Mouse (Mus musculus) right cerebral cortex, postnatal 10 days (tissue): ENCODE measurements around the gene Chrd.

ENCODE experiments used
- DNase-seq, 2 experiments: peaks; one replicate each; pipeline ENCODE4 v3.0.0; 2021; ENCODE audit warnings: low spot score in 2 of 2

Chrd gene

DNA sequence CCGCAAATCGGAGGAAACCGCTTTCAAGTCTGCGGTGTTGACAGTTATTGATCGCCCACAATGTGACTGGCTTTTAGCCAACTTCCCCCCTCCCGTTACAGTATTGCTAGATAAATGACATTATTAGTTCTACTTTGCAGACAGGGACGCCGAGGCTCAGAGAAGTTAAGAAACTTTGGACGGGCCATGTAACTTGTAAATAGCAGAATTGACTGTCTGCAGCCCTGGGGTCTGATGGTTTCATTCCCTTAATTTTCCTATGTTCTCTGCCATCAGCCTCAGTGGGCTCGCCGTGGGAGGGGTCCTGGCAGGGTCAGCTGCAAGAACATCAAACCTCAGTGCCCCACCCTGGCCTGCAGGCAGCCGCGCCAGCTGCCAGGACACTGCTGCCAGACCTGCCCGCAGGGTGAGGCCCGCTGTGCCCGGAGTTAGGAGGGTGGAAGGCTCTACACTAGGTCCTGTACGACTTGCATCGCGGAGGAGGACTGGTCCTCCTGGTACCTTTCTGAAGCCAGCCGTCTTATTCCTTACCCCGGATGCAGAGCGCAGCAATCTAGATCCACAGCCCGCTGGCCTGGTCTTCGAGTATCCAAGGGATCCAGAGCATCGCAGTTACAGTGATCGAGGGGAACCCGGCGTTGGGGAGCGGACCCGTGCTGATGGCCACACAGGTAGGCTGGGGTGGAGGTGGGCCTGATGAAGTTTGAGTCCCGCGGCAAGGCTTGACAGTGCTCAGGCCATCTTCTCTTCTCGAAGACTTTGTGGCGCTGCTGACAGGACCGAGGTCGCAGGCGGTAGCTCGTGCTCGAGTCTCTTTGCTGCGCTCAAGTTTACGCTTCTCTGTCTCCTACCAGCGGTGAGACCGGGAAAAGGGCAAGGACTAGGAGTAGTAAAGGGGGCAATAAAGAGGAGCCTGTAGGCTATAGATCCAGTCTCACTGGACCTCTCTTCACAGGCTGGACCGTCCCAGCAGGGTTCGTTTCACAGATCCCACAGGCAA is 1.1 kb downstream of the Chrd start, which contains the start of gene Thpo:
TSS of gene Thpo (minus strand) at position 781 of the 1,000 bp plus-strand sequence.
- no peak for DNase-seq

DNA sequence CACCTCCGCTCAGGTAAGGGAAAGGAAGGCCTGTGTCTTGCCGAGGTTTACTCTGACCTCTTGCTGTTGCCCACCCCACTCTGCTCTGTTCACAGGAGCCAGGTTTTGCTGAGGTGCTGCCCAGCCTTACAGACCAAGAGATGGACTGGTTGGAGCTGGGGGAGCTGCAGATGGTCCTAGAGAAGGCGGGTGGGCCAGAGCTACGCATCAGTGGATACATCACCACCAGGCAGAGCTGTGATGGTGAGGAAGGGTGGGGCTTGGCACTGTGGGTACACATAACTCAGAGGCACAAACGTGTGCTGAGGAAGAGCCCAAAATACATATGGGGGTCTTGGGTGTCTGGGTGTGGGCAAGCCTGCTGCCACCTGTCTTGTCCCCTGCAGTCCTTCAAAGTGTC is 2.7 kb downstream of the Chrd start:
- DNase-seq, result no peak

DNA sequence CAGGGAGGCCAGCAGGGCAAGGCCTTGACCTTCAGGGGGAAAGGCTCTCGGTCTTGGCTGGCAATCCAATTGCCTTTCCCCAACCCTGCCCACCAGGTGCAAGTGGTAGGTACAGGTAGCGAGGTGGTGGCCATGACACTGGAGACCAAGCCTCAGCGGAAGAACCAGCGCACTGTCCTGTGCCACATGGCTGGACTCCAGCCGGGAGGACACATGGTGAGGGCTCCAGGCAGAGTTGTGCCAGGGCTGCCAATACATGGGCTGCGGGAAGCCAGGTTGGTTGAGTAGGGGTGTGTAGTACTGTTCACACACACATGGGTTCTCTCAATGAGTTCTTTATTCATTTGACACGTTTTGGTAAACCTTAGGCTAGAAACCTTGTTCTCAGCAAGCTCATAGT is 3.2 kb downstream of the Chrd start:
- DNase-seq, result no peak

DNA sequence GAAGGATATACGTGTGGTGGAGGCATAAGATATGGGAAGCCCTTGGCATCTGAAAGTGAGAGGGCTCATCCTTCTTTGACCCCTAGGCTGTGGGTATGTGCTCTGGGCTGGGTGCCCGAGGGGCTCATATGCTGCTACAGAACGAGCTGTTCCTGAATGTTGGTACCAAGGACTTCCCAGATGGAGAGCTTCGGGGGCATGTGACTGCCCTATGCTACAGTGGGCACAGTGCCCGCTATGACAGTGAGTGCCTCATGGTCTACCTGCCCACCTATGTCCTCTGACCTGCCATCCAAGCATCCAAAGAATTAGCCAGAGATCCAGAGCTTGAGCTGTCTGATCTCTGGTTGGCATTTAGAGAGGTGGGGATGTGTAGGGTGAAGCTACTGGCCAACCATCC is 3.9 kb downstream of the Chrd start:
- no peak for DNase-seq

DNA sequence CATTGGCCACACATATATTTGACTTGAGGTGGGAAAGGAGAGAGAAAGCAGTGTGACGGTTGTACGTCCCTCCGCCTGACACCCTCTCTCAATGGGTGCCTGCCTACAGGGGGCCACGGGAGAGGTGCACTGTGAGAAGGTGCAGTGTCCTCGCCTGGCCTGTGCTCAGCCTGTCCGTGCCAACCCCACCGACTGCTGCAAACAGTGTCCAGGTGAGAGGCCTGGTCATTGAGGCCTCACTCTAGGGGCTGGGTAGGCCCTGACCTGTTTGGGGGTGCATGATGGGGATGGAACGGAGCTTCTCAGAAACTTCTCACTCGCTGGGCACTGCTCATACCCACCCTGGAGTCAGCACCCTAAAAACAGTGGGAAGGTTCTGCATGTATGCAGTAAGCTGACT is 6.9 kb downstream of the Chrd start:
- DNase-seq, result no peak

DNA sequence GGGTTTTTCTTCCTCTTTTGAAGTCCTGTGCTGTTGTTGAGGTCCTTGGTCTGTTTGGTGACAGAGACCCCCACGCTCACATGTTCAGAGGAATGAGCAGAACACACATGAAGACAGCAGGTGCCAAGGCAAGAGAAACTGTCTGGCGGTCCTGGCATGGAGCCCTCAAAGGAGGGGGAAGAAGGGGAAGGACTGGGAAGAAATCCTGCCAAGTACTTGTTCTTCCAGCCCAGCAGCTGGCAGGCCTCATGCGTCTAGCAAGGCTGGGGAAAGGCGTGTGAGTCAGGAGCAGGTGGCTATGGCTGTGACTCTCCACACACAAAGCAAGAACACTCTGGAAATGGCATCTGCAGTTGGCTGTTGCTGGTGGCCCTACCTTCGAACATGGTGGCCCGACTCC is 13.7 kb downstream of the Chrd start:
- peak; percentile 83 for DNase-seq

DNA sequence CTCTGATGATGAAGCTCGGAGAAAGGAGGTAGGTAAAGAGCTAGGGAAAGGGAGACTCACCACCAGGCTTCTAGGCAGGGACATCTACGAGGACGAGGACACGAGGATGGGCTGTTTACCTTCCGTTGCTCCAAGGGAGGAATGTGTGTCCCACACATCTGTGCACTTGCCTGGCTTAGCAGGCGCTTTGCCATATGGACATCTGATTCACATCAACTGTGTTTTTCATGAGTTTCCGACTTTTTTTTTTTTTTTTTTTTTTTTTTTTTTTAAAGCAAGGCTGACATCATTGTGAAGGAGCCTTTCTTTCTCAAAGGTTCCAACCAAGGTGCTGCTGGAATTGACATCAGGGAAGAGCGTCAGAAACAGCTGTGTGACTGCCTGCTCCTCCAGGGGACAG is 17.6 kb downstream of the Chrd start:
- DNase-seq, result no peak

DNA sequence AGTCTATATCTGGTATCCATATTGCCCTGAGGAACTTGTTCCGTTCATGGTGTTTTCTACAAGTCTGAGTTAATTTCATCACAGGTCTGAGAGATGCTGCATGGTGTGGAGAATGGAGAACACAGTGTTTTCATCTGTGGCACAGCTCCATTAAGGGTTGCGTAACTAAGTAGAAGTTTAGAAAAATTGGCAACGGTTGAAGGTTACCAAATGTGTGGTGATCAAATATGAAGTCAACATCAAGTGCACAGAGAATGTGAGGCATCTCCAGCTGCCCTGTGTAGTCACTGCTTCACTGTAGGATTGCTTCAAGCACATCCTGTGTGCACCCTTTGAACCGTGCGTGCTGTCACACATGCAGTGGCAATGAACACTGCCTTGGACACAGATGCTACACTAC is 23.1 kb downstream of the Chrd start:
- no peak for DNase-seq

DNA sequence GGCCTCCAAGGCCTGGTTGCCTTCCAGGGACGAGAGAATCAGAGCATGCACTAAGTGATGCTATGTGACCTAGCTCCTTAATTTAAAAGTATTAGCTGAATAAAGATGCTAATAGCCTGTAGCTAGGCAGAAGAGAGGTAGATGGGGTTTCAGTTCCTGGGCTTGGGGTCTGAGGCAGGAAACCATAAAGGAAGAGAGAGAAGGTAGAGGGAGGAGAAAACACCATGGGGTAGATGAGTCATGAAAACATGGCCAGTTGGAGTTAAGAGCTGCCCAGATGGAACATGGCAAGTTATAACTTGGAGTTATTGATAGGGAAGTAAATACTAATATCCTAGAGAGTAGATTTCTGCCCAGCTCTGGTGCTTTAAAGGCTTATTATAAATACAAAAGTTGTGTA is 24.5 kb downstream of the Chrd start:
- DNase-seq, result no peak

DNA sequence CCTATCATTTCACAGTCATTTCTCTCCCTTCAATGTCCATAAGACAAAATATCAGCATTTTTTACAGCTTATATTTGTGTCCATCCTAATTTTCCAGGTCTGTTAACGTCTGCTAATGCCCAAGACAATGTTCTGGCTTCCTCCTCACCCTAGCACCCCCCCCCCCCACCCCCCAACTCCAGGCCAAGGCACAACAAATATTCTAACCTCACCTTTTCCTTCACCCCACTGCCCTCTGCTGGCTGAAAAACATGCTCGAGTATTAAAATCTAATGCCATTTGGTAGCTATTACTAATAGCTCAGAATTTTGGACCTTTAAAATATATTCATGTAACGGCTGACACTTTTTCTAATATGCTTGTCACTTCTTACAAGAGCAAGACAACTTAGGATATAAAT is 28.8 kb downstream of the Chrd start:
- peak in 1 of 2 experiments; percentile 47 for DNase-seq

DNA sequence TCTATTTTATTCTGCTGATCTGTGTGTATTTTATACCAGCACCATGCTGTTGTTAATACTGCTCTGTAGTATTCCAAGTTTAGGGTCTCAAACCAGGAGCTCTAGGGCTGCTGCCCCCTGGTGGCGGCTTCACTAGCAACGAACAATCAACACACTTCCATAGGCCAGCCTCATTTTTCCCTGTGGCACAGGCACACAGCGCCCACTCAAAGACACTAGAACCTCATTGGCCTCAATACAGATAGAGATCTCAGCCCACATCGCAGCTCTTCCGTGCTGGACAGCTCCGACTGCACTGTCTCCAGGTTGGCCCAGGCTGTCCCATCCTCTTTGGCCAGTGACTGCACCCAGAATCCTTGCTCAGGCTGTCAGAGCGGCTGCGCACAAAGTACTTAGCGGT is 32.3 kb downstream of the Chrd start:
- peak in 1 of 2 experiments; percentile 25 for DNase-seq

DNA sequence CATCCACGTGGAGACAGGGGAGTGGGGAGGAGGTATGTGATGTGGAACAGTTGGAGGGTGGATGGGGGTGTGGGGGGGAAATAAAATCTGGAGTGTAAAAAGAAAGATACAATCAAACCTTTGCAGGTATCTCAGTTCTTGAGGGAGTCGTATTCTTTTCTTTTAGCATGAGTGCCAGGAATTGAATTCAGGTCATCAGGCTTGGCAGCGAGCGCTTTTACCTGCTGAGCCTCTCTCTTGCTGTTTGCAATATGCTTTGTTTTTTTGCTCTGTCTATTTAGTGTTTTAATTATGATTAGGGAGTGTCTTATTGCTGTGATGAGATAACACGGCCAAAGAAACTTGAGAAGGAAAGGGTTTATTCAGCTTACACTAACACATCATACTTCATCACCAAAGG is 42.1 kb downstream of the Chrd start:
- DNase-seq, result no peak

DNA sequence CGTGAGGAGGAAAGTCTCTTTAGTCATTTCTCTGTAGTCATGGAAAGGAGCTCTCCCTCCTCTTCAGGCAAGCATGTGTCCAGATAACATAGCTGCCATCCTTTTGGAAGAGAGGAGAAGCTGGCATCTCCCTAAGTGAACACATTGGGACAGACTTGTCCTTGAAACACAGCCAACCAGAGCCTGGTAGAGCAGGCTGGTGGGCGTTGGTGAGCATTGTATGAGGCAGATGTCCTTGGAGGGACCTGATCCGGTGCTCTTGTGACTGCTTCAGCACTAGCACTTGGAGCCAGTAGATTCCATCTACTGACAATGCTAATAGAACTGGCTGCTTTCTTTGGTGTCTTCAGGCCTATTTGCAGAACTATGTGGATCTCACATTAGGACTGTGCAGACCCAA is 46.9 kb downstream of the Chrd start:
- no peak for DNase-seq

DNA sequence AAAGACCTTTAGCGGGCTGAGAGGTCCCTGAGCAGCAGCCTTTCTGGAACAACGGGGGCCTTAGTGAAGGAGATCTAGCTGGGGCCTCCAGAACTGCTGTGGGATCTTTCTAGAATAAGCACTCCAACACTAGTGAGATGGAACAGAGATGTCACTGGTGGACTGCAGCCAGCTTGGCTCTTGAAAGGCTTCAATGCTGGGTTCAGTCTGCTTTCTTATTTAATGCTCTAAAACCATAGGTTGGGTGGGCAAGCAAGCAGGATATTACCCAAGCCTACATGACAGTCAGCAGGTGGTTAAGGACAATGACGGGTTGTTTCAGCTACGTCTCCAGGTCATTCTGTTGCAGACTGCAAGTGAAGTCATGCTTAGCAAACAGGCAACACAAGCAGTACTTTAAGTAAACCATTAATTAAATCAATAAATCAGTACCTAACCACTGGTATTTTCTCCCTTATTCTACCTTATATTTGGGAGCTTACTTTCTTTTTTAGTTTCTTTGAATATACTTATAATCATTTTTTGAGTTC is 48.2 kb downstream of the Chrd start:
- no peak for DNase-seq

DNA sequence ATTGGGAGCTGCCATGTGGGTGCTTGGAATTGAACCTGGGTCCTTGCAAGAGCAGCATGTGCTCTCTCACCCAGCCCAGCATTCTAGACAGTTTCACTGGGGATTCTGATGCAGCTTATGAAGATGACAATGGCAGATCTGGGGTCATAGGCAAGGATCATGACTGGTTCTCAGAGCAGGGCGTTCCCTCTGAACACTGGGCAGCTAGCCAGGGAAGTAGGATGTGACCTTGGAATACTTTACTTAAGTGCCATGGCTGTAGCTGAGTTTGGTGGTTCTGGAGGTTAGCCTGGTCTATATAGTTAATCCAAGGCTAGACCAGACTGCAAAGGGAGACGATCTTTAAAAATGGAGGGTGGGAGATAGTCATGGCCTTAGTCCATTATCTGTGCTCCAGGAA is 51.0 kb downstream of the Chrd start:
- DNase-seq, result no peak

DNA sequence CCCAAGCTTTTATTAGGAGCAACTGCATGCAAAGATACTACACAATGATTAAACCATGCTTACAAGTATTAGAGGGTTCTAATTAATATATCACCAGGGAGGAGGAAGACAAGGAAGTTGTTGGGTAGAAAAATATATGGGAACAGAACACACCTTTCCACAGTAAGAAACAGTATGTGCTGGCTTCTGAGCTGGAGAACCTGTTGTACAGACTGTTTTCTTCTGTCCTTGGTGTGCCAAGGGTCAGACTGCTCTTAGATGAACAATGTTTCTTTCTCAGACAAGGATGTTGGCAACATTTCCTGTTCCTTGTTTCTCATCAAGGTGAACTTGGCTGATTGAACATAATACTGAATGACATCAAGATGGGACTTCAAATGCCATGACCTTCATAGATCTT is 51.8 kb downstream of the Chrd start:
- no peak for DNase-seq

DNA sequence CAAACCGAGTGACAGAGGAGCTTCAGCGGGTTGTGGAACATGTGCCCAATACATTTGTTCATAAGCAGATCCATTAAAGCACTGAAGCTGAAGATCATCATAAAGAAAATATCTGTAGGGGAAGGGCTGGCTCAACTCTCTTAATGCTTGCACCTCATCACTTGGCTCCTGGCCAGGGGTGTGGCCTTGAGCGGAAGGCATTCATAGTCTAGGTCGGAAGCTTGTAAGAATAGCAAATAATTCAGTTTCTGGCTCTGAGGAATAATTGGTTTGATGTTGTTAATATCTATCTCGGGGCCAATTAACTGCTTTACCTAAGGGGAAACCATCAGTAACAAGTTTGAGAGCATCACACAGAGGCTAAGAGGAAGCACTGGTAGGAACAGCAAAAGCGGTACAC is 53.6 kb downstream of the Chrd start:
- DNase-seq, result no peak

DNA sequence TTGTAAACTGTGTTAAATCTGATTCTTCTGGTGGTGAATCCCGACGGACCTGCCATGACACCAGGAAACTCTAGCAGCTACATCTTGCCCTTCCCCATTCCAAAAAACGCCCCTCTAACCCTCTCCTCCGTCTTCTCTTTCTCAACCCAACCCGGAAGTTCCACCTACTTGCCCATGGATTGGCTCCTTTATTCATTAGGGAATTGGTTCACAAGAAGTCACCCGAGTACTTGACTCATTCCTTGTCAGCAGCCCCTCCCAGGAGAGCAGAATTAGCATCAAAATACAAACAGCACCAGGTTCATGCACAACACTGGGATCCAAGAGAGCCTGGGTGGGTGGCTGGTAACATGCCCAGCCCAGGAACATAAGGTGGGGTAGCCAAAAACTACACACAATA is 58.9 kb downstream of the Chrd start:
- DNase-seq, result no peak
